Mouse (Mus musculus) lung, embryonic 15.5 days (tissue): Measurements from ENCODE around the gene Cdh7. TPM values are rescaled to one million over a fixed set of nuclear protein-coding genes. Genes with fewer than 3 reads are reported as not detected.

Source experiments
- ATAC-seq: fragments of 200-750 bp; cut with Nextera tagmentation; 2 replicates; pipeline ENCODE4 v1.8.0; 2017; ENCODE audit warnings: moderate number of reproducible peaks, borderline replicate concordance; ENCODE audit not compliant: low FRiP score, low TSS enrichment; ENCODE audit errors: extremely low read depth
- H3K27ac ChIP-seq: fragments of 300-500 bp; sonication (generic); 2 replicates; pipeline ENCODE4 v1.5.1; 2015; ENCODE audit warnings: moderate library complexity, mild to moderate bottlenecking, inconsistent platforms
- H3K27me3 ChIP-seq: fragments of 300-500 bp; sonication (generic); 2 replicates; pipeline ENCODE4 v1.6.1; 2015; ENCODE audit warnings: inconsistent platforms
- H3K36me3 ChIP-seq: fragments of 300-500 bp; sonication (generic); 2 replicates; pipeline ENCODE4 v1.6.1; 2015; ENCODE audit warnings: inconsistent platforms
- H3K4me1 ChIP-seq: fragments of 300-500 bp; sonication (generic); 2 replicates; pipeline ENCODE4 v1.6.1; 2015; ENCODE audit warnings: inconsistent platforms
- H3K4me2 ChIP-seq: fragments of 300-500 bp; sonication (generic); 2 replicates; pipeline ENCODE4 v1.6.1; 2015; ENCODE audit warnings: inconsistent platforms, mild to moderate bottlenecking, moderate library complexity
- H3K4me3 ChIP-seq: fragments of 300-500 bp; sonication (generic); 2 replicates; pipeline ENCODE4 v1.5.1; 2015; ENCODE audit warnings: mild to moderate bottlenecking, inconsistent platforms
- H3K9ac ChIP-seq: fragments of 300-500 bp; sonication (generic); 2 replicates; pipeline ENCODE4 v1.6.1; 2015; ENCODE audit warnings: inconsistent platforms
- H3K9me3 ChIP-seq: fragments of 300-500 bp; sonication (generic); 2 replicates; pipeline ENCODE4 v1.6.1; 2016; ENCODE audit warnings: inconsistent platforms
- WGBS: fragments of 180-500 bp; shearing (Covaris S2); methylation state at CpG from one replicate; pipeline ENCODE4 v1.1.7; 2015; 5-methylcytosine and 5-hydroxymethylcytosine counted together
- polyA plus RNA-seq: library from polyadenylated mRNA; unstranded; fragments of >200 nt; fragmentation: Nextera tagmentation; extraction: Ambion mirVana; gene quantifications from 2 replicates; pipeline ENCODE4 v1.2.1, GENCODE M21; 2015

Gene Cdh7
- polyA plus RNA-seq = not detected in 2 replicates

DNA sequence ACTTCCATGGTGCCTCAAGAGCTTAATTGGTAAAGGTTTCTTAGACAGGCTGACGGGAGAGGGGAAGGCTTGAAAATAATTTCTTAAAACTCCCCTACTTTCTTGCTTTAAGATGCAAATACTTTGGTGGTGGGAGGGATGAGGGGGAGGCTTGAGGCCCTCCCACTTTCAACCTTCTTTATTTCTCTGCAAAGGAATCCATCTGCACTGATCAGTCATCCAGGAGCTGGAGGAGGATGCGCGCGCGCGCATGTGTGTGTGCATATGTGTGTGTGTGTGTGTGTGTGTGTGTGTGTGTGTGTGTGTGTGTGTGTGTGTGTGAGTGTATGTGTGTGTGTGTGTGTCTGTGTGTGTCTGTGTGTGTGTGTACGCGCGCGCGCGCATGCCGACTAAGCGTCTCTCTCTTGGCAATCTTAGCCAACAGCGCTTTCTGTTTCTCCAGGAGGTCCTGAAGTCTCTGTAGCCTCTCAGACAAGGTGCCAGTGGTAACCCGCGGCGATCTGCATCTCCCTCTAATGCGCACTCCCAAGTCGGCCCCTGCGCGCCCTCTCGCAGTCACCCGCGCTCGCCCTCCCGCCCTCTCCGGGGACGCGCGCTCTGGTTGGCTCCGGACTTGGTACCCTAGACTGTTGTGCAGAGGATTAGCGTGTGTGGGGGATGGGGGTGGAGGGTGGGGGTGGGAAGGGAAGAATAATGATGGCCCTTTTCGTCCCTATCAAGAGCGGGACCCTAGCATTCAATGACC is at the start of gene Cdh7:
Gene Cdh7, plus strand, starts transcription at position 368 of the 745 bp plus-strand sequence.
- whole genome bisulfite sequencing = 2% methylated on average over 35 of the region's 35 CpGs
- H3K9ac ChIP-seq = no peak within 1 kb of the TSS
- H3K27ac ChIP-seq = no peak within 1 kb of the TSS
- peak within 1 kb of the TSS; percentile 55 for H3K4me2 ChIP-seq
- no peaks in the 10 kb centered on the region for H3K36me3 ChIP-seq
- no peak for ATAC-seq
- H3K9me3 ChIP-seq = no peaks in the 10 kb centered on the region
- peak within 1 kb of the TSS; percentile 39 for H3K4me3 ChIP-seq
- no peaks in the 10 kb centered on the region for H3K4me1 ChIP-seq
- peaks cover 21% of the 10 kb centered on the region for H3K27me3 ChIP-seq

DNA sequence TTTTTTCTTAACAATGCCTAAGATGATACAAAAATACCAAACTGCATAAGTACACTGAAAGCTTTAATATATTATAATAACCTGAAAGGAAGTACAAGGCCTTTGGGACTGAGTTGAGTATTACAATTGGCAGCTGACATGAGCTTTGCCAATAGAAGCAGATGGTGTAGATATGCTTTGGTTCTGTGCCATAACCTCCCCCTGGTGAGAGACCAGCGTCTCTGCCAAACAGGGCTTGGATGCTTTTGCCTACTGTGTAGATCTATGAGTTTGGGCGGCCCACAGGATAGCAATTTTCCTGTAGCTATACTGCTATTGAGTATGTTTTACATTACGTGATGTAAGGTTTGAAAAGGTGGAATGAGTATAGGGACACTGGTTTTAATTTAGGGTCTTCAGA is 49.6 kb upstream of the Cdh7 start:
- Histone ChIP-seq H3K4me3 (no peak overlapping the region), H3K27ac (no peak overlapping the region), H3K36me3 (no peaks in the 10 kb centered on the region), H3K9me3 (no peaks in the 10 kb centered on the region), H3K27me3 (no peaks in the 10 kb centered on the region), H3K4me1 (no peaks in the 10 kb centered on the region), H3K9ac (no peak overlapping the region), H3K4me2 (no peak overlapping the region)
- ATAC-seq = no peak
- 84% methylated on average over 3 of the region's 3 CpGs for WGBS

DNA sequence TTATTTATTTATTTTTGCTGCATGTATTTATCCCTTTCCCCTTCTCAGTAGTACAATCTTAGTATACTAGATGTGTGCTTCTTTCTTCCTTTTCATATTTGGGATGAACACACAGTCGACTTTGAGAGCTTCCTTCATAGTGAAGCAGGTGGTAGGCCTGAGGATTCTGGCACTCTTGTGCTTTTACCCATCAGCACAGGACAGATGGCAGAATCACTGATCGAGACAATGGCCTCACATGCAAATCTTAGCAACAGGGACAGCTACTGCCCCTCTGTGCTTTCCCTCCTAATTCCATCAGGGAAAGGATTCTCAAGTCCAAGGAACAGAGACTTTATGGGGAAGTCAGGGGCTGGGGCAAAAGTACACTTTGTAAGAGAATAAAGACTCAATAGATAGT is 33.7 kb upstream of the Cdh7 start:
- Histone ChIP-seq H3K4me3 (no peak overlapping the region), H3K4me1 (no peaks in the 10 kb centered on the region), H3K9me3 (no peaks in the 10 kb centered on the region), H3K36me3 (no peaks in the 10 kb centered on the region), H3K27me3 (no peaks in the 10 kb centered on the region), H3K27ac (no peak overlapping the region), H3K9ac (no peak overlapping the region), H3K4me2 (no peak overlapping the region)
- no peak for ATAC-seq
- 73% methylated on average over 2 of the region's 2 CpGs for WGBS

- Histone ChIP-seq H3K27ac (no peak overlapping the region), H3K4me1 (no peaks in the 10 kb centered on the region), H3K9me3 (no peaks in the 10 kb centered on the region), H3K4me3 (no peak overlapping the region), H3K9ac (no peak overlapping the region), H3K36me3 (no peaks in the 10 kb centered on the region), H3K4me2 (no peak overlapping the region), H3K27me3 (no peaks in the 10 kb centered on the region)
- ATAC-seq = no peak
- 76% methylated on average over 5 of the region's 5 CpGs for WGBS
Measured at GRCm38 (mm10) chr1:109971721-109972425, 10.4 kb upstream of the Cdh7 start.

DNA sequence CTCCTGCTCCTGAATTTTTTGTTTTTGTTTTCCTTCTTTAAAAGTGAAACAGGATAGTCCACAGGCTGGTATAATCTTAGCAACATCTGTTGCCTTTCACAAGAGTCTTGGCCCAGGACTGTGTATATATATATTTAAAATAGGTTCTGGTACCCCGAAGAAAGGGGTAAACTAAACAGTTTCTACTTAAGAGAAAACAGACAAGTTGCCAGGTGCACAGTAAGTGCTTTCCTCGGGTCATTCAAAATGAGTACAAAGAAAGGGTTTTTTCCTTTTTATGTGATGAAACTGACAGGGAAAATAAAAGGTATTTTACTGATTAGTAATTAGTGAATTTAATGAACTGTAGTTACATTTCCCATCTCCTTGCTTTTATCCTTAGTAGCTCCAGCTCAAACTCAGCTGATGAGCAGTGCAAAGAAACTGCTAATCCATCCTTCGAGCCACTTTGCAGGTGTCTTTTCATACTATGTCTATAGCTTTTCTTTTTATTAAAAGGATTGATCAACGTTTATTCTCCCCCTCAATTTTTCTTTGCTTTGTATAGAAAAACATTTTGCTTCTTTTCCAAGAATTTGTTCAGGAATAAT is 9.7 kb upstream of the Cdh7 start:
- no peak overlapping the region for H3K9ac ChIP-seq
- no peak overlapping the region for H3K27ac ChIP-seq
- no peaks in the 10 kb centered on the region for H3K36me3 ChIP-seq
- no peak overlapping the region for H3K4me2 ChIP-seq
- ATAC-seq = no peak
- 58% methylated on average over 4 of the region's 4 CpGs for WGBS
- no peaks in the 10 kb centered on the region for H3K27me3 ChIP-seq
- no peaks in the 10 kb centered on the region for H3K9me3 ChIP-seq
- H3K4me1 ChIP-seq = no peaks in the 10 kb centered on the region
- H3K4me3 ChIP-seq = no peak overlapping the region

DNA sequence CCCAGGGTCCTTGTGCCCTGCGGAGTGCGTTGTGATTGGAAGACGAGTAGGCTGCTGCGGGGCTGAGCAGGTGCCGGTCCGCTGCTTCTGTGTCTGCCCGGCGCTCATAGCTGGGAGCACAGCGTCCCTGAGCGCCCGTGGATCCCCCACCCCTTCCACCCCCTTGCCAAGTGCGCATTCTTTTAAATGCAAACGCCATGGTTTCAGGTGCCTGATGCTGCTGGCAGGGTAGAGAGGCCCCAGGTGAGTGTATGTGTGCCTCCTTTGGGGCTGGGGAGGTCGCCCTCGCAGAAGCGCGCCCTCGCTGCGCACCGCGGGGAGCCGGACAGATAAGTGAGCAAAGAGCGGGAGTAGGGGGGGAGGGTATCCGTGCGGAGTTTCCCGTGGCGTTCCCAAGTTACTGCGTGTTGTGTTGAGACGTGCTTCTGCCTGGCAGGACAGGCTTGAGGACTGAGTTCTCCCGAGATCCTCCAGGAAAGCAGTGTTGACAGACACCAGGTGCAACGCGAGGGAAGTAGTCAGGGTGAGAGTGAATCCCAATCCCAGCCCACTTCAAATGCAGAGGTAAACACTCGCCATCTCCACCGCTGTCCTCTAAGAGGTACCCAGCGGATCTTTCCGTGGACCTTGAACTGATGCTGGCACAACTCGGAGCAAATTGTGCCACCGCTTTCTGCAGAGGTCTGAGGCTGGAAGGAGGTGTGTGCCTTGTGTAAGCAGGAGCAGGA is 742 bp downstream of the Cdh7 start:
- Histone ChIP-seq H3K27ac (no peak overlapping the region), H3K4me1 (no peaks in the 10 kb centered on the region), H3K9me3 (no peaks in the 10 kb centered on the region), H3K4me3 (peak overlapping the region; percentile 39), H3K4me2 (peak overlapping the region; percentile 55), H3K27me3 (peaks cover 21% of the 10 kb centered on the region), H3K36me3 (no peaks in the 10 kb centered on the region), H3K9ac (no peak overlapping the region)
- under 1% methylated on average over 37 of the region's 38 CpGs for WGBS
- ATAC-seq = no peak

DNA sequence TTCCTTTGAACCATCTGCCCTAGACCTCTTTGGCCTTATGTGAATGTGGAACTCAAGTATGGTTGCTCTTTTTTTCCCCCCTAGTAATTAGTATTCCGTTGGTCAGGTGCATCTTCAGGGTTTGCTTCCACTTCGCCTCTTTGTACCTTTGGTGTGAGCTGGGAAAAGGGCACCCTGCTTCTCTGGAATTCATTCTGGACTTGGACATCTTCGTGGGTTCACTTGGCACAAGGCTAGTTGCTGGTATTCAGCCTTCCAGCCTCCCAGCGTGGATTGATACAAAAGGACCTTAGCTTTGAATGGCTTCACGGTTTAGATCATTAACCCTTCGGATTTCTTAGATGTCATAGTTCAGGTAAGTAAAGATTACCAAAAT is 1.3 kb downstream of the Cdh7 start:
- Histone ChIP-seq H3K4me3 (no peak overlapping the region), H3K27ac (no peak overlapping the region), H3K4me2 (no peak overlapping the region), H3K9ac (no peak overlapping the region), H3K9me3 (no peaks in the 10 kb centered on the region), H3K27me3 (peaks cover 21% of the 10 kb centered on the region), H3K36me3 (no peaks in the 10 kb centered on the region), H3K4me1 (no peaks in the 10 kb centered on the region)
- whole genome bisulfite sequencing = 24% methylated on average over 6 of the region's 6 CpGs
- no peak for ATAC-seq

- Histone ChIP-seq H3K4me1 (no peaks in the 10 kb centered on the region), H3K9ac (no peak overlapping the region), H3K4me3 (no peak overlapping the region), H3K4me2 (no peak overlapping the region), H3K27ac (no peak overlapping the region), H3K36me3 (no peaks in the 10 kb centered on the region), H3K9me3 (no peaks in the 10 kb centered on the region), H3K27me3 (peaks cover 21% of the 10 kb centered on the region)
- 74% methylated on average over 3 of the region's 3 CpGs for WGBS
- ATAC-seq = no peak
Measured at GRCm38 (mm10) chr1:109984776-109985175, 2.5 kb downstream of the Cdh7 start.

DNA sequence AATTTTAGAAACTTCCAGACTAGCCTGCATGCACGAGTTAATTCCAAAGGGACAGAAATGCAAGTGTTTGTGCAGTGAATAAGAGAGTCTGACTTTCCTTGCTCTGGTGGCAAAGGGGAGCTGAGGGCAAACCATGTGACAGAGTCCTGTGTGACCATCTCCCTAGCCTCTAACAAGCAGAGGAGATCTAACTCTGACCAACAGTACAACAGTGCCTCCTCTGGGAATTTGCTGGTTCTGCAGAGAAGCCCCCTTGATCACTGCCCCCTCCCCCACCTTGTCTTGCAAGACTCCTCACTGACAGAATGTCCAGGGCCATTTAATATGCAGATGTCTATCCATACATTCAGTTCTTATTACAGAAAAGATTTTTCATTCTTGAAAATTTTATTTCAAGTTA is 3.2 kb downstream of the Cdh7 start:
- no peak for ATAC-seq
- Histone ChIP-seq H3K4me3 (no peak overlapping the region), H3K9ac (no peak overlapping the region), H3K27me3 (peaks cover 21% of the 10 kb centered on the region), H3K4me2 (no peak overlapping the region), H3K9me3 (no peaks in the 10 kb centered on the region), H3K27ac (no peak overlapping the region), H3K36me3 (no peaks in the 10 kb centered on the region), H3K4me1 (no peaks in the 10 kb centered on the region)
- 18% methylated on average over 1 of the region's 1 CpGs for WGBS

GRCm38 (mm10) chr1:109989541-109989940 is 7.3 kb downstream of the Cdh7 start:
- no peak for ATAC-seq
- H3K9ac ChIP-seq = no peak overlapping the region
- H3K9me3 ChIP-seq = no peaks in the 10 kb centered on the region
- H3K27ac ChIP-seq = no peak overlapping the region
- no peaks in the 10 kb centered on the region for H3K27me3 ChIP-seq
- H3K36me3 ChIP-seq = no peaks in the 10 kb centered on the region
- H3K4me1 ChIP-seq = no peaks in the 10 kb centered on the region
- WGBS = 40% methylated on average over 2 of the region's 2 CpGs
- no peak overlapping the region for H3K4me2 ChIP-seq
- no peak overlapping the region for H3K4me3 ChIP-seq

GRCm38 (mm10) chr1:109993906-109994305 is 11.7 kb downstream of the Cdh7 start:
- Histone ChIP-seq H3K27ac (no peak overlapping the region), H3K9me3 (no peaks in the 10 kb centered on the region), H3K9ac (no peak overlapping the region), H3K4me3 (no peak overlapping the region), H3K4me1 (no peaks in the 10 kb centered on the region), H3K4me2 (no peak overlapping the region), H3K27me3 (no peaks in the 10 kb centered on the region), H3K36me3 (no peaks in the 10 kb centered on the region)
- no peak for ATAC-seq
- 48% methylated on average over 5 of the region's 5 CpGs for WGBS

- Histone ChIP-seq H3K27ac (no peak overlapping the region), H3K36me3 (no peaks in the 10 kb centered on the region), H3K9ac (no peak overlapping the region), H3K9me3 (no peaks in the 10 kb centered on the region), H3K27me3 (no peaks in the 10 kb centered on the region), H3K4me2 (no peak overlapping the region), H3K4me1 (no peaks in the 10 kb centered on the region), H3K4me3 (no peak overlapping the region)
- ATAC-seq = no peak
Measured at GRCm38 (mm10) chr1:110004451-110004850, 22.2 kb downstream of the Cdh7 start.
